Mouse (Mus musculus) retina, postnatal 1 day (tissue): ENCODE data around the gene Nat8.
"Not testable (repeated sequence)": the region's sequence is repeated elsewhere in the genome, so short reads cannot be mapped to it uniquely, and the experiment has no call there.

Experiments used
- DNase-seq: peaks from one replicate; pipeline ENCODE4 v3.0.0-alpha.2; 2012

Gene Nat8

GRCm38 (mm10) chr6:85835104-85835503 lies 3.2 kb upstream of the Nat8 start:
- not testable (repeated sequence) for DNase-seq

- not testable (repeated sequence) for DNase-seq
Observed at GRCm38 (mm10) chr6:85834504-85835100, 2.7 kb upstream of the Nat8 start.

GRCm38 (mm10) chr6:85829462-85829861 lies 2.4 kb downstream of the Nat8 start:
- no peak for DNase-seq

GRCm38 (mm10) chr6:85825886-85826285 lies 6.0 kb downstream of the Nat8 start:
- no peak for DNase-seq

- no peak for DNase-seq
Observed at GRCm38 (mm10) chr6:85823382-85824090, 8.3 kb downstream of the Nat8 start.

- no peak for DNase-seq
Observed at GRCm38 (mm10) chr6:85822286-85822685, 9.6 kb downstream of the Nat8 start.

- DNase-seq: no peak
Observed at GRCm38 (mm10) chr6:85820837-85821236, 11.0 kb downstream of the Nat8 start, which contains the start of the genes Nat8f6 and Nat8f5. Gene Nat8f6 (minus strand): TSS chr6:85820954. Gene Nat8f5 (minus strand): TSS chr6:85820972.

- DNase-seq: no peak
Observed at GRCm38 (mm10) chr6:85818338-85818737, 13.5 kb downstream of the Nat8 start.

GRCm38 (mm10) chr6:85813339-85813738 lies 18.5 kb downstream of the Nat8 start:
- DNase-seq: no peak

- not testable (repeated sequence) for DNase-seq
Observed at GRCm38 (mm10) chr6:85810942-85811537, 20.8 kb downstream of the Nat8 start.

GRCm38 (mm10) chr6:85810514-85810913 lies 21.4 kb downstream of the Nat8 start:
- DNase-seq: not testable (repeated sequence)

- not testable (repeated sequence) for DNase-seq
Observed at GRCm38 (mm10) chr6:85809784-85810183, 22.1 kb downstream of the Nat8 start.

- DNase-seq: not testable (repeated sequence)
Observed at GRCm38 (mm10) chr6:85803180-85803579, 28.7 kb downstream of the Nat8 start.
